Mouse (Mus musculus): ENCODE measurements around the gene Tbkbp1.

Gene Tbkbp1

DNA sequence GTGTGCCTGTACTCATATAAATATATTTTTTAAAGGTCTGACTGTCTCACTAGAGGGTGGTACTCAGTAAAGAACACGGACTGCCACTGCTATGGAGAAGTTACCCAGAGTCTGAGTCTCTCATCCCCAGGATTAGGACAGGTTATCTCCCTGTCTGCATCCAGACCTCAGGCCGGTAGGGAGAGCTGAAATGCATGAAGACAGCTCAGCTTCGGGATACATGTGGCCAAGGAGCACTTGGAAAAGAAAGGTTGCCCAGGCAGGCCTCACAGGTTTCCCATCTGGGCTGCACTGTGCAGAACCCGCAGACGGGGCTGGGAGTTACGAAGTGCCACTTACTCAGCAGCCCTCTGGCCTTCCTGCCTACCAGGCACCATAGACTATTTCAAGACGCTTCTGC, 5.7 kb upstream of the Tbkbp1 start:
- DNase-seq (ENCODE audit: low read depth in 1 of 2, low spot score in 2 of 2) = no peak

DNA sequence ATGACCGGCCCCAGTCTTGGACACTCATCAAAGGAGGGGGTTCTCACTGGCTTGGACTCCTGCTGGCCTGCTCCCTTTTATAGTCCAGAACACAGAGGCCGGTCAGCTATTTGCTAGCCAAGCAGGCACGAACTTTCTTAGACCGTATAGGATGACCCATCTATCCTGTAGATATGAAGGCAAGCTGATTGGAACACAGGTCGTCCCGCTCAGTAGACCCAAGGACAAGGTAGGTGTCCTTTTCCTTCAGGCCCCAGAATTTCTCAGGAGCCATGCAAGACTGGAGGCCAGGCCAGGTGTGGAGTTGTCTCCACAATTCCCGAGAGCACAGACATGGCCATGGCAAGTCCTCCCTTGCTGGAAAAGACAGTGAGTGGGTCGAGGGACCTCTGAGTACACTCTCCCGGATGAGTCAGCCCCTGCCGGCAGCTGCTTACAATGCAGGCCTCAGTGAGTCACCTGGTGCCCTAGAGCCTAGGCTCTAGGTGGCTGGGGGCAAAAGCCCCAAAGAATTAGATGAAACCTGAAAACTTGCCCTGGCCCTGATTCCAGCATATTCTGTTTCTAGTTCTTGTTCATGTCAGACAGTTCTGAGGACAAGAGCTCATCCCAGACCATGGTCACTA, 1.5 kb upstream of the Tbkbp1 start:
- DNase-seq (ENCODE audit: low read depth in 1 of 2, low spot score in 2 of 2) = no peak

DNA sequence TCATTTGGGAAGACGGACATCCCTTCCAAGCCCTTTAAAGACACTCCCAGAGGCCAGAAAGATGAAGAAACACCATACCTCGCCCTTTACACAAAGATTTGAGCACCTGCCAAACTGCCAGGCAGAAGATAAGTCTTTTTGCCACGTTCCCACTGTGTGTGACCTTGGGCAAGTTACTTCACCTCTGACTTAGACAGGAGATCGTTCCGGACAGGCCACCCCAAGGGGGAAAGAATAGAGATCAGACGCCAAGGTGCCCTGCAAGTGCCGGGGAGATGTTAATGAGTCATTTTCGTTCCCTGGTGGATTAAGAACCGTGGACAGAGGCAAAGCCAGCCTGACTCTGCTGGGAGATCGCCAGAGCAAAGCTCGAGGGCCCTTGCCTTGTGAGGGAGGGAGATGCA, 730 bp upstream of the Tbkbp1 start:
- no peak for DNase-seq (ENCODE audit: low read depth in 1 of 2, low spot score in 2 of 2)

DNA sequence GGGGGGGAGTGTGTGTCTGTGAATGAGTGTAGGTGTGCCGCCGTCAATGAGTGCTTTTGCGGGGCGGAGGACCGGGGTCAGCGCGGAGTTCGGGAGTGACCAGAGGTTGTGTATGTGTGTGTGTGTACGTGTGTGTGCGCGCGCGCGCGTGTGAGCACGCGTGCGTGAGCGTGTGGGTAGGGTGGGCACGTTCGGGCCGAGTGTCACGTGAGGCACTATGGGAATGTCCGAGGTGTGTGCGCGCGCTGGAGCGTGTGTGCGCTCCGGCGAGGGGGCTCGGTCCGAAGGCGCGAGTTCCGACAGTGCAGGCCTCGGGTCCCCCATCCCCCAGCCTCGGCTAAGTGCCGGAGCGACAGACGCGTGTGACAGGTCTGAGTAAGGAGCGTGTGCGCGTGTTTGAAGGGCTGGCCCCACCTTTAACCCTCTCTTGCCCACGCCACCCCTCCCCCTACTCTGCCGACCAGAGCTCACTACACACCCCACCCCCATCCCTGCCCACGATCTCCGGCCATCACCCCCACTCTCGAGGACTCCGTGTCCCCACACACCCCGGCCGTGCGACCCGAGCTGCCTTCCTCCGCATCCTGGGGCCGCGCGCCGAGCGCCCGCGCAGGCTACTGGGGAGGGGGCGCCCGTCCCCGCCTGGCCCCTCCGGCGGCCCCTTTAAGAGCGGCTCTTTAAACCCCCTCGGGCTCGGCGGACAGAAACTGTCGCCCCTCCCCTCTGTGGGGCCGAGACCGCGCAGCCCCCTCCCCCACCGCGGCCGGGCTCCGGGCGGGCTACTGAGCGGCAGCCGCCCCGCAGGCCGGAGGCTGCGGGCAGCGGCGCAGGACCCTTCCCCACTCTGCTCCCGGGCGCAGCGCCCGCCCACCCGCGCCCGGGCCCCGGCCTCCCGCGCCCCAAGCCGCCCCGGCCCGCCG, 624 bp downstream of the Tbkbp1 start:
- no peak for DNase-seq (ENCODE audit: low read depth in 1 of 2, low spot score in 2 of 2)

DNA sequence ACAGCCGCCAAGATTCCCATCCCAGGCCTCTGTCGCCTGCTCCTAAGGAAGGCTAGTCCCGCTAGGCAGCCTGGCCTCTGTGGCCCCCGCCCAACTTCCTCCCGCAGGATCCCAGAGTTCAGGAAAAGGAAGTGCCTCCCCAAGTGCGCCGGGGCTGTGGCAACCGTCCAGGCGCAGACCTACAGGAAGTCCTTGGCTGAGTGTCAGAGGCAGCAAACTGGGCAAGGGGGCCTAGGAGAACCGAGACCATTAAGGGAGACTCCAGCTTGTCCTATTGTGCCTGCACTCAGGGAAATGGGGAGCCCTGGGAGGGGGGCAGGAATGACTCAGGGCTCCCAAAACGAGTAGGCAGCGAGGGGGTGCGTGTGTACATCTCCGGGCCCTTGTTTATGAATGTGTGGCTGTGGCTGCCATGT, 1.3 kb downstream of the Tbkbp1 start:
- DNase-seq (ENCODE audit: low read depth in 1 of 2, low spot score in 2 of 2) = peak in 1 of 2 experiments; percentile 48

DNA sequence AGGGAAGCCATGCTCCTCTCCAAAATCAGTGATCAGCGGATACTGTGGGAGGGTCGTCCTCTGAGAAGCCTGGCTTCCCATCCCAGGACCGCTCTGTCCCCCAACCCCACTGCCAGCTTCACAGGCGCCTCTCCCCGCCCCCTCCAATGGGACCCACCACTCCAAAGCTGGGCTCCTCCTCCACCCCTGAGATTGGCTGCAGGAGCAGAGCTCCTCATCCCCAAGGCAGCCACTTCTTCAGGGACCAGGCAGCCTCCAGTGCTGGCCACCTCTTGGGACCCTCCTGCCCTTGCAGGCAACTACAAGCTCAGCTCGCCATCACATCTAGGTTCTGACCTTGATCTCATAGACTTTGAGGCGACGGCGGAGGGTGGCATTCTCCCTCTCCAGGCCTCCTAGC, 2.3 kb downstream of the Tbkbp1 start:
- DNase-seq (ENCODE audit: low read depth in 1 of 2, low spot score in 2 of 2) = no peak

DNA sequence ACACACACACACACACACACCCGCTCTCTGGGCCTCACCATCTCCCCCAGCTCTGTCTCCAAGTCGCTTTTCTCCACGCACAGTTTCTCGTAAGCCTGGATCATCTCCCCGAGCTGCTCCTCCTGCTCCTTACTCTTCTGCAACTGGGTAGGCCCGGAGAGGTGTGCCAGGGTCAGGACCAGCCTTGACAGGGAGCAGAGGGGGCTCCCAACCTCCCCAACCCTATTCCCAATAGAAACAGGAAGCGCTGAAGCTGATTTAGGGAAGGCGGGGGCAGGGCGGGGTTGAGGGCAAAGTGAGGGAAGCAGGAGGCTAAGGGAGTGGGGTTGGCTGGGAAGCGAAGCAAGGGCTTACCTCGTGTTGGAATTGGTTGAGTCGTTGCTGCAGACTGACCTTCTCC, 2.7 kb downstream of the Tbkbp1 start:
- DNase-seq (ENCODE audit: low read depth in 1 of 2, low spot score in 2 of 2) = no peak

DNA sequence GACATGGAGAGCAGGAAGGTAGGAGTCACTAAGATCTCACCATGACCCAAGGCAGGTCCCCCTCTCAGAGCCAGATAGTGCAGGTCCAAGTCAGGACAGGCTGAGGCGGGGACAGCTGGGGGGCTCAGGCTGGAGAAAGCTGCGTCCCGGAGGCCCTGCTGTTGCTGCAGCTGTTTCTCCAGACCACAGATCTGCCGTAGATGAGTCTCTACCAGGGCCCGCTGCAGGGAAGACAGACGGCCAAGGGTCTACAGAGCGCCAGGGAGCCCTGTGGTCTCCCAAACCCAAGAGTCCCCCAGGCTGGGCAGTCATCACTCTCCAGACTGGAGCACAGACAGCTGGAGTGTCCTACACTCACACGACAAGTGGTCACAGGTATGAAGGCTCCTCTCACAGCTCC, 4.0 kb downstream of the Tbkbp1 start:
- no peak for DNase-seq (ENCODE audit: low read depth in 1 of 2, low spot score in 2 of 2)

DNA sequence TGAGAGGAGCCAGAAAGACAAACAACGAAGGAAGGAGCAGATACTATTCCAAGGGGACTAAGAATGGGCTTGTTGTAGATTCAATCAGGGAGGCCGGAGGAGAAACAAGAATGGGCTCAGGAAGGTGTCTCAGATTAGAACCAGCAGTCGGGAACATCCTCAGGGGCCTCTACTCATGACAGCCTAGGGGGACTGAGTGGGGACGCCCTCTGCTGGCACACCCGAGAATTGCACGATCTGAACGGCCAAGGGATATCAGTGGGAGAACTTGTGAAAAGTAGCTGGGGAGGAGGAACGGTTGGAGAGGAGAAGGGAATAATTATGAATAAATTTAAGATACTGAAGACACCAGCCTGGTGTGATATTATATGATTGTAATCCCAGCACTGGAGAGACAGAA, 4.6 kb downstream of the Tbkbp1 start:
- peak in 1 of 2 experiments; percentile 66 for DNase-seq (ENCODE audit: low read depth in 1 of 2, low spot score in 2 of 2)

DNA sequence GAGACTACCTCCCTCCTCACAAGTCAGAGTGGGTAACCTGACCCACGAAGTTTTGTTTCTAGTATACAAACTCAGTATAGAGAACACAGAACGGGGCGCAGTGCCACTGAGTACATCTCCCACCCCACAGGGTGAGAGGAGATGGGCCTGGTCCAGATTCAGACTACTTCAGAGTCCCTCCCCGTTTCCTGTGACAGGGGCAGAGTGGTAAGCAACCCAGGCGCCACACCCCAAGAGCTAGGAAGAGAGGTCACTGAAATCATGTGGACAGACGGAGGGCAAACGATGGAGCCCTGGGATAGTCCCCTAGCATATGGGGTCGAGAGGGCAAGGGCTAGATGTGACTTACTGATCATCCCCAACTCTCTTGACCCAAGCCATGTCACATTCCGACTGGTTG, 5.3 kb downstream of the Tbkbp1 start:
- DNase-seq (ENCODE audit: low read depth in 1 of 2, low spot score in 2 of 2) = no peak

DNA sequence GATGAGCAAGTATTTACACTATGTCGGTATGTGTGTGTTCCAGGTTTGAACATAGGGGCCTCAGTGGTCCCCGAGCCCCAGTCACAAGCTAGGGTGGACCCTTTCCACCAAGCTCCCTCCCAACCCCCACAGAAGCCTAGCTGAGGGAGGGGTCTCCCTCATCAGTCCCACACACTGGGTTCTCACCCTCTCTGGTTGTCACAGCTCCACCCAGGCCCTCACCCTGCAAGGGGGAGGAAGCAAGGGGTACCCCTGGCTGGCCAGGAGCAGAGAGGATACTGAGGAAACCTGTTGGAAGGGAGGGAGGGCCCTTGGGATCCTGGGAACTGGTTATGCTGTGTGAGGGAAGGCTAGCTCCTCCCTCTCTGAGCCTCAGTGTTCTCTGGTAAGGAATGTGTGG, 6.0 kb downstream of the Tbkbp1 start:
- no peak for DNase-seq (ENCODE audit: low read depth in 1 of 2, low spot score in 2 of 2)

DNA sequence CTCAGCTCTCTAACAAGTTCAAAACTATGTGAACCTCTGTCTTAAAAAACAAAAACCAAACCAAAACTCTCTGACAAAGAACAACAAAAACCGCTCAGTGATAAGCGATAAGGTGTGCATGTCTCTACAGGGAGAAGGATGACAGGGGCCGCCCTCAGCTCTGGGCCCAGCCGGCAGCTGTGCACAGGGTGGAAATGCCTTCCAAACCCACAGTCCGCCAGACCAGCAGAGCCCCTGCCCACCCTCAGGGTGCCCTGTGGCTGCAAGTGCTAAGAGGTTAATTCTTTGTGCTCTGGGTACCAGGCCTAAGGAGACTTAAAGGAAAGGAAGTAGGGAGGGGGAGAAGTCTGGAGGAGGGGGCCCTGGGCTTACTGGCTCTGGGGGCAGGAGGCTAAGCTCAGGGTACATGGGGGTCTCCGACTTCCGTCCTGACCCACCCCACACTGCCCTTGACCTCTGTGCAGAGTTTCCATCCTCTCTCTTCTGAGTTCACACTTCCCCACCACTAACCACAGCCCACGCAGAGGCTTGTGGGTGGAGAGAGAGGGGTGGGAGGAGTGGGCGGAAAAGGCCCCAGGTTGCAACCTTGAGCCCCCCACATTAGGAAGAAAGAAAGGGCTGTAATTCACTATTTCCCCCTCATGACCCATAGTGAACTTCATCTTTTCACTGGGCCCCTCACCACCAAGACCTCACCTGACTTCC, 7.9 kb downstream of the Tbkbp1 start:
- DNase-seq (ENCODE audit: low read depth in 1 of 2, low spot score in 2 of 2) = no peak

DNA sequence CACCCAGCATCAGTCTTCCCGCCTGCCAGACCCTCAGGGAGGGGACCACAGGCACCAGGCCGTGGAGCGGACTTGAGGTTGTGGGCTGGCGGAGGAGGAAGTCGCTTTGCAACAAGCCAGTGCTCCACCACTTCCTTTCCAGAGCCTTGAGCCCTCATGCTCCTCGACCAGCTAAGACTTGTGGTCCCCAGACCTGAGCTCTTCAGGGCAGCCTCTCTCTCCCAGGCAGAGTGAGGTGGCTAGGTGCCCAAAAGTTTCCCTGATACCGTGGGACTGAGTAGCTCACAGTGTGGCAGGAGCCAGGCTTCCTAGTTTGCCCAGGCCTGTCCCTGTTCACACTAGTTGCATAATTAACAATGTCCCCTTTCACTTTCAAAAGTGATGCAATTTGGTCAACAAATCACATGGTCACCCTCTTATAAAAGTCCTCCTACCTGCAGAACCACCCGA, 9.1 kb downstream of the Tbkbp1 start:
- DNase-seq (ENCODE audit: low read depth in 1 of 2, low spot score in 2 of 2) = peak; percentile 44 to 72

DNA sequence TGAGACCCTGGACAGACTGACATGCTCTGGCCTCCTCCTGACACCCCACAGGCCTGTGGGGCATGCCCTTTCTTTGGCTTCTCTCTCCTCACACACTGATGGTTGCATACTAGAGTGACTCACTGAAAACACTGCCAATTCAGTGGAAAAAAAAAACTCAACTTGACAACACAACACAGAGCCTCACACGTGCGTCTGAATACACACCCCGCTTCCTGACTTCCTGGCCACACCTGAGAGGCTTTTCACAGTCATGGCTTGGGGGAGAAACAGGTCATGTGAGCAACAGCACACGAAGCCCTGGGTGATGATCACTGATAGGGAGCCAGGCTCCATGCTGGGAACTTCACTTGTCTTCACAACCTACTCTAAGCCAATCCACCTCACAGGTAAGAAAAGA, 10.5 kb downstream of the Tbkbp1 start:
- DNase-seq (ENCODE audit: low read depth in 1 of 2, low spot score in 2 of 2) = no peak

DNA sequence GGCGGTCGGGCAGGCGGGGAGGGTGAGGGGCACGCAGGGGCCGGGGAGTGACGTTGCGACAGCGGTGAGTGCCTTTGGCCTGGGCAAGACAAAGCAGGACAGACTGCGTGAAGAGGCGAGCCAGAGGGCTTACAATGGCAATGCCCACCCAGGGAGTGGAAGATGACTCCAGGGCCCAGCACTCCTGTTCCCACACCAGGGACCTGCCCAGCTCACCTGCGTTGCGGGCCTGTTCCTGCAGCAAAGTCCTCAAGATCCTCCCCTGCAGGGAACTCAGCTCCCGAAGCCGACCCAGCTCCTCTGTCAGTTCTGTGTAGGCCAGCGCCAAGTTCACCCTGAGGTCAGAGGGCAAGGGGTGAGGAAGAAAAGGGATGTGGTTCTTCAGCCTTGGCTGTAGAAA, 12.0 kb downstream of the Tbkbp1 start:
- DNase-seq (ENCODE audit: low read depth in 1 of 2, low spot score in 2 of 2) = no peak

DNA sequence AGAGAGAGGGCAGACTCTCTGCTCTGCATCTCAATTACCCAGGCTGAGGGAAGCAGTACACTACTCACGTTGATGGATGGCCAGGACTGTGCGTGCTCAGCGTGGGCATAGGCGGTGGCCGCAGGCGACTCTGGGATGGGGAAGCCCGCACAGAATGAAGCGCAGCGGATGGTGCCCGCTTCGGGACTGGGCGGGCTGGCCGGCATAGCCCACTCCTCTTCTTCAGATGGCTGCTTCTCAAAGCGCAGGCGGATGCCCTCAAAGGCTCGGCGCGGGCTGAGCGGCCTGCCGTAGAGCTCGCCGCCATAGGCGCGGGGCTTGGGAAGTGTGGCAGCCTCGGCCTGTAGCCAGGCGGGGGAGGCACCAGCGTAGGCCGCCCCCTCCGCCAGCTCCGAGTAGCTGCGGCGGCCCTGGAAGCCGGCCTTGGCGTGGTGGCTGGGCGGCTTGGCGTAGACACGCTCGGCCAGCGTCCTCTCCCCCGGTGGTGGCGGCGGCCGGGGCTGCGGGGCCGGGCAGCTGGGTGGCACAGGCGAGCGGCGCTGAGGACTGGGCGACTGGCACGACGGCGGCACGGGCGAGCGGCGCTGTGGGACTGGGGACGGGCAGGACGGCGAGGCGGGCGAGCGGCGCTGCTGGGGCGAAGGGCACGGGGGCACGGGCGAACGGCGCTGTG, 12.6 kb downstream of the Tbkbp1 start:
- DNase-seq (ENCODE audit: low read depth in 1 of 2, low spot score in 2 of 2) = no peak

DNA sequence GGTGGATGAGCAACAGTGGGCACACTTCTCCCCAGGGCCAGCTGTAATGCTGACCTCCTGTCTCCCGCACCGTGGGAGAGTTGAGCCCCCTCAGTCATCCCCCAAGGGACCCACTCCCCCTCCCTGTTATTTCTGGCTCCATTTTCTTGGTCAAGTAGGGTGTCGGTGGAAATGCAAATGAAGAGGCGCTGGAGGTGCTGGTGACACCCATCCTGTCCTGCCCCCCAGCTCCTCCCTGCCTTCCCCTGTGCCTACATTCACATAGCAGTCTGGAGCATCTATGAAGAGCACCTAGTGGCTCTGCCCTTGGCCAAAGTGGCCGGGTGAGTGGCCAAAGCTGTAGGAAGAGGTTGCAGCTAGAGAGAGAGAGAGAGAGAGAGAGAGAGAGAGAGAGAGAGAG, 18.0 kb downstream of the Tbkbp1 start:
- DNase-seq (ENCODE audit: low read depth in 1 of 2, low spot score in 2 of 2) = no peak

DNA sequence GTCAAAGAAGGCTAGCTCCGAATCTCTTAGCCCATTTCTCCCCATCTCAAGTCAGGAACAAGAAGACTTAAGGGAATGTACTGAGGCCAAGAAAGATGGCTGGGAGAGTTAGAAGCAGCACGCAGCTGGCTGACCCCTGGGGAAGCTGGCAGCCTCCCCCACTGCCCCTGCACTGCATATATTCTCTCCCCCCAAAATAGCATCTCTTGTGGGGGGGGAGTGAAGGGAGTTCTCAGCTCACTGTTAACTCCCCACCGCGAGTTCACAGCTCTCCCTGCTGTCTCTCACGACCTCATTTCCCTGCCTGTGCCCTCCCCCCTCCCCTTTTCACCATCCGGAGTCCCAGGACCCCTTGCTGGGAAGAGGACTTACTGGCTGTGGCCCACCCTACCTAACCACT, 19.1 kb downstream of the Tbkbp1 start:
- no peak for DNase-seq (ENCODE audit: low read depth in 1 of 2, low spot score in 2 of 2)

DNA sequence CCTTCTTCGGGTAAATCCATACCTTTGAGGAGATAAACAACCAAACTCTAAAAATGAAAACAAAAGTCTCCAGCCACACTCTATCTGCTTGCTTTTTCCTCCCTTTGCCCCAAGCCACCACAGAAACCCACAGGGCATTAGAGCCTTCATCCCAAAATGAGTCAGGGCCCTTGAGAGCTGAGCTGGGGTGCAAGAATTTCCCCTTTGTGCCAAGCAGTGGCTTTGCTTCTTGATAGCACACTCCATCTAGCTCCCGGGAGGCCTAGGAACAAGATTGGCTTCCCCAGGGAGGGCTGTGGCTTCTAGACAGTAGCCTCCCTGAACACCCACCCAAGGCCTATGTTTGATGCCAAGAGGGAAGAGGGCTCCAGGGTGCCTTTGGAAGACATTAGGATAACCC, 19.6 kb downstream of the Tbkbp1 start:
- no peak for DNase-seq (ENCODE audit: low read depth in 1 of 2, low spot score in 2 of 2)

DNA sequence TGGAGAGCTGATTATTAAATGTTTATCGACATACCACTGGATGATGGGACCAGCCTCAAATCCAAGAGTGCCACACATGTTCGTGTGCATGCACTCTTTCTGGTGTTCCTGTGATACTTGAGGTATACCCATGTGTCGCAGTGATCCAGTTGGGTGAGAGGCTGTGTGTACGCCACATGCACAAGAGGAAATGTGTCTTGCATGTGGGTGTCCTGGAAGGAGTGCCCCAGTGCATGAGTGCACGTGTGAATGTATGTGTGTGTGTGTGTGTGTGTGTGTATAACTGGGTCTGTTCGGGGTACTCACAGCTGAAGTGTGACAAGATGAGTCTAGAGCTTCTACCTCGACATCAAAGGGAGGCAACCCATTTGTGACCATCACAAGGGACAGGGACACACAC, 21.0 kb downstream of the Tbkbp1 start:
- DNase-seq (ENCODE audit: low read depth in 1 of 2, low spot score in 2 of 2) = no peak

DNA sequence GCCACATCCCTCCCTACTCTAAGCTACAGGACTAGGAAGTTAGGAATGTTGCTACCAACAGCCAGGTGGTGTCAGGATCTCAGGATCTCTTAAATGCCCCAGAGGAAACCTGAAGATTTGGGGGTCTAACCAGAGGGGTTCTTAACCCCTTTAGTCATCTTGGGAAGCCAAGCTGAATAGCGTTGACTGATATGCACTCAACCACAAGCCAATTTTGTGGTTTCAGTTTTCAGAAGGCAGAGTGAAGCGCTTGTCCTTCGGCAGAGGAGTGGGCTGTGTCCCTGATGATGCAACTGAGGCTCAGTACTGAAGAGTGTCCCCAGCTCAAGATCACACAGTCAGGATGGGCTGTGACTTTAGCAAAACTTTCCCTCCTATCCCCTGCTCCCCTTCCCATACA, 22.3 kb downstream of the Tbkbp1 start:
- no peak for DNase-seq (ENCODE audit: low read depth in 1 of 2, low spot score in 2 of 2)
